Mouse (Mus musculus): Measurements from ENCODE around the gene Zfp229. TPM values are rescaled to one million over a fixed set of nuclear protein-coding genes. Genes with fewer than 3 reads are reported as not detected.

Zfp229 gene
- total and polyA plus RNA-seq, 3 experiments: 2.3 to 2.6 TPM; not detected in 1

DNA sequence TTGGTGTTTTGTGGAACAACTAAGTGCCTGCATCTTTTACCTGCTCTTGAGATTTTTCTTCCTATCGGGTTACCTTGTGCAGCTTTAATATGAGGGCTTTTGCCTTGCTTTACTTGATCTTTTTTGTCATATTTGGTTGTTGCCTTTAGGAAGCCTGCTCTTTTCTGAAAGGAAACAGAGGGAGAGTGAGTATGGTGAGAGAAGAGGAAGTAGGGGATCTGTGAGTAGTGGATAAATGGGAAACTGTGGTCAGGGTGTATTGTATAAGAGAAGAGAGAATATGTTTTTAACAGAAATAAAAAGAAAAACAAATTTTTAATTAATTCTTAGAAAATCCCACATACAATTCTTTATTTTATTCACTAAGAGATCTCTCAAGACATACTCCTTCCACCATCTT, 27.2 kb upstream of the Zfp229 start:
- Histone ChIP-seq H3K9me3 (replicated peaks; ENCODE audit: insufficient read depth, low read length) (no peaks in the 10 kb centered on the region), H3K27me3 (ENCODE audit: control insufficient read depth in 1 of 2, insufficient read depth in 2 of 2, low read length in 2 of 2) (no peaks in the 10 kb centered on the region), H3K79me2 (ENCODE audit: control insufficient read depth, insufficient read depth, low read length, poor library complexity) (no peaks in the 10 kb centered on the region; the same call in 1 of the 2 replicates), H3K4me1 (ENCODE audit: control insufficient read depth in 1 of 2, insufficient read depth in 2 of 2, low read length in 2 of 2) (peaks cover 5 to 7% of the 10 kb centered on the region in 2 experiments), H3K27ac (ENCODE audit: control insufficient read depth, low read depth, low read length) (peak overlapping the region; percentile 70), H3K4me3 (ENCODE audit: control insufficient read depth in 1 of 2, insufficient read depth in 1 of 2, low read depth in 2 of 2, low read length in 2 of 2) (no peak overlapping the region; a peak in 1 of 4 replicates), H3K9ac (ENCODE audit: control insufficient read depth, low read depth, low read length, poor library complexity, severe bottlenecking) (peak overlapping the region; percentile 8), H3K36me3 (ENCODE audit: control insufficient read depth in 1 of 2, insufficient read depth in 2 of 2, low read length in 2 of 2) (peaks cover 0 to 25% of the 10 kb centered on the region in 2 experiments; a peak in 2 of 4 replicates)
- DNase-seq (ENCODE audit: low read depth, low spot score): peak; percentile 81
- TF ChIP-seq MAFK (IDR thresholded peaks at IDR 0.05; ENCODE audit: borderline replicate concordance, low read depth, low read length) (no peak), BHLHE40 (IDR thresholded peaks at IDR 0.05; ENCODE audit: borderline replicate concordance, low read depth, low read length) (no peak), NRF1 (IDR thresholded peaks at IDR 0.05; ENCODE audit: insufficient read depth, low read depth, low read length, poor library complexity, severe bottlenecking) (no peak), MAX (IDR thresholded peaks at IDR 0.05; ENCODE audit: low read length) (no peak), TAL1 (IDR thresholded peaks at IDR 0.05; ENCODE audit: low read length) (0 out of 2 replicates have a peak, but pooled peaks have one; percentile 26), E2F4 (IDR thresholded peaks at IDR 0.05; ENCODE audit: borderline replicate concordance, low read depth, low read length) (no peak), MAZ (IDR thresholded peaks at IDR 0.05; ENCODE audit: low read depth, low read length) (no peak), CHD1 (IDR thresholded peaks at IDR 0.05; ENCODE audit: low read depth, low read length) (0 out of 2 replicates have a peak, but pooled peaks have one; percentile 63), GATA1 (IDR thresholded peaks at IDR 0.05; ENCODE audit: low read depth, low read length) (peak; percentile 29; the same call in 1 of the 2 replicates), RCOR1 (IDR thresholded peaks at IDR 0.05; ENCODE audit: low read depth, low read length) (peak; percentile 46; the same call in 1 of the 2 replicates), POLR2AphosphoS2 (IDR thresholded peaks at IDR 0.05; ENCODE audit: low read length) (no peak), TBP (IDR thresholded peaks at IDR 0.05; ENCODE audit: low read depth, low read length) (no peak), USF1 (IDR thresholded peaks at IDR 0.05; ENCODE audit: low read depth, low read length) (no peak), ZC3H11A (IDR thresholded peaks at IDR 0.05; ENCODE audit: low read depth, low read length) (no peak), USF2 (IDR thresholded peaks at IDR 0.05; ENCODE audit: borderline replicate concordance in 1 of 2, insufficient read depth in 1 of 2, low read depth in 1 of 2, low read length in 2 of 2) (no peak), ZMIZ1 (IDR thresholded peaks at IDR 0.05; ENCODE audit: low read depth, low read length) (no peak), MEF2A (IDR thresholded peaks at IDR 0.05; ENCODE audit: extremely low read depth, insufficient replicate concordance, low read depth, low read length, poor library complexity, severe bottlenecking) (no peak), POLR2A (IDR thresholded peaks at IDR 0.05; ENCODE audit: control insufficient read depth in 1 of 2, insufficient read depth in 1 of 2, low read depth in 1 of 2, low read length in 2 of 2, poor library complexity in 1 of 2) (no peak), HCFC1 (IDR thresholded peaks at IDR 0.05; ENCODE audit: low read depth, low read length) (no peak), SIN3A (IDR thresholded peaks at IDR 0.05; ENCODE audit: low read length) (no peak), MXI1 (IDR thresholded peaks at IDR 0.05; ENCODE audit: low read depth, low read length) (no peak), ZNF384 (IDR thresholded peaks at IDR 0.05; ENCODE audit: low read depth, low read length) (no peak), UBTF (IDR thresholded peaks at IDR 0.05; ENCODE audit: borderline replicate concordance, insufficient read depth, low read depth, low read length) (no peak), ETS1 (IDR thresholded peaks at IDR 0.05; ENCODE audit: low read depth, low read length) (no peak), CTCF (IDR thresholded peaks at IDR 0.05 in 2 of 3, conservative IDR thresholded peaks at IDR 0.05 in 1 of 3; ENCODE audit: control insufficient read depth in 1 of 3, insufficient read depth in 1 of 3, low read depth in 2 of 3, low read length in 3 of 3, poor library complexity in 1 of 3, severe bottlenecking in 1 of 3) (no peak), EP300 (IDR thresholded peaks at IDR 0.05; ENCODE audit: low read depth in 1 of 2, low read length in 2 of 2) (peak; percentile 64 to 71; a peak in 3 of 4 replicates), ZKSCAN1 (IDR thresholded peaks at IDR 0.05; ENCODE audit: low read depth, low read length) (no peak)

Measured in MEL (cell line).